Mouse (Mus musculus) embryonic facial prominence, embryonic 12.5 days (tissue): ENCODE data around the gene Fermt2. TPM values are rescaled to one million over a fixed set of nuclear protein-coding genes. Genes with fewer than 3 reads are reported as not detected.
A peak's percentile ranks its signal among the peaks of the same experiment; 100 is the strongest.
"Not testable (repeated sequence)": the region's sequence is repeated elsewhere in the genome, so short reads cannot be mapped to it uniquely, and the experiment has no call there.

Experiments
- ATAC-seq: fragments of 200-750 bp; cut with Nextera tagmentation; 2 replicates; pipeline ENCODE4 v1.8.0; 2017; ENCODE audit not compliant: insufficient number of reproducible peaks, insufficient read depth, low FRiP score, low TSS enrichment
- H3K27ac ChIP-seq: fragments of 300-500 bp; sonication (generic); 2 replicates; pipeline ENCODE4 v1.5.1; 2016; ENCODE audit warnings: mild to moderate bottlenecking
- H3K27me3 ChIP-seq: fragments of 300-500 bp; sonication (generic); 2 replicates; pipeline ENCODE4 v1.6.1; 2016; ENCODE audit warnings: mild to moderate bottlenecking, moderate library complexity
- H3K36me3 ChIP-seq: fragments of 300-500 bp; sonication (generic); 2 replicates; pipeline ENCODE4 v1.6.1; 2016; ENCODE audit warnings: mild to moderate bottlenecking
- H3K4me1 ChIP-seq: fragments of 300-500 bp; sonication (generic); 2 replicates; pipeline ENCODE4 v1.6.1; 2016
- H3K4me2 ChIP-seq: fragments of 300-500 bp; sonication (generic); replicated peaks from 2 replicates; pipeline ENCODE4 v1.6.1; 2016; ENCODE audit warnings: mild to moderate bottlenecking, moderate library complexity
- H3K4me3 ChIP-seq: fragments of 300-500 bp; sonication (generic); 2 replicates; pipeline ENCODE4 v1.5.1; 2016; ENCODE audit warnings: mild to moderate bottlenecking
- H3K9ac ChIP-seq: fragments of 300-500 bp; sonication (generic); 2 replicates; pipeline ENCODE4 v1.6.1; 2016; ENCODE audit warnings: mild to moderate bottlenecking, moderate library complexity
- H3K9me3 ChIP-seq: fragments of 300-500 bp; sonication (generic); 2 replicates; pipeline ENCODE4 v1.6.1; 2016; ENCODE audit warnings: mild to moderate bottlenecking, moderate library complexity
- WGBS: fragments of 180-500 bp; shearing (Covaris S2); methylation state at CpG from one replicate; pipeline ENCODE4 v1.1.7; 2016; 5-methylcytosine and 5-hydroxymethylcytosine counted together
- polyA plus RNA-seq: library from polyadenylated mRNA; unstranded; fragments of >200 nt; fragmentation: Nextera tagmentation; extraction: Ambion mirVana; gene quantifications from 2 replicates; pipeline ENCODE4 v1.2.1, GENCODE M21; 2016

Fermt2 gene
- polyA plus RNA-seq, 1 experiment from 2014 or later, result 111 TPM

- 0 out of 2 replicates have a peak, but pooled peaks have one; percentile 64 for ATAC-seq
- 0 out of 2 replicates have a peak, but pooled peaks cover 12% of the 10 kb centered on the region for H3K36me3 ChIP-seq
- 21% methylated on average over 6 of the region's 6 CpGs for WGBS
These were observed 22.9 kb downstream of the Fermt2 start for GRCm38 (mm10) chr14:45507032-45507431.

GRCm38 (mm10) chr14:45506165-45506564, 23.8 kb downstream of the Fermt2 start:
- peaks cover 28% of the 10 kb centered on the region for H3K4me1 ChIP-seq
- no peak for ATAC-seq

More at GRCm38 (mm10) chr14:45507032-45507431, 22.9 kb downstream of the Fermt2 start:
- Histone ChIP-seq H3K27me3 (no peaks in the 10 kb centered on the region), H3K4me2 (no peak overlapping the region), H3K4me3 (no peak overlapping the region), H3K9me3 (no peaks in the 10 kb centered on the region), H3K9ac (no peak overlapping the region), H3K27ac (peak overlapping the region; percentile 72; the same call in 1 of the 2 replicates), H3K4me1 (peaks cover 28% of the 10 kb centered on the region)

GRCm38 (mm10) chr14:45504422-45505113, 25.4 kb downstream of the Fermt2 start:
- Histone ChIP-seq H3K4me2 (no peak overlapping the region), H3K27ac (no peak overlapping the region), H3K9me3 (no peaks in the 10 kb centered on the region), H3K36me3 (0 out of 2 replicates have a peak, but pooled peaks cover 12% of the 10 kb centered on the region), H3K4me3 (no peak overlapping the region), H3K4me1 (peaks cover 22% of the 10 kb centered on the region), H3K27me3 (no peaks in the 10 kb centered on the region), H3K9ac (no peak overlapping the region)
- whole genome bisulfite sequencing, result 91% methylated on average over 10 of the region's 10 CpGs
- ATAC-seq, result no peak

More at GRCm38 (mm10) chr14:45506165-45506564, 23.8 kb downstream of the Fermt2 start:
- no peak overlapping the region for H3K27ac ChIP-seq
- no peaks in the 10 kb centered on the region for H3K27me3 ChIP-seq
- H3K4me3 ChIP-seq, result no peak overlapping the region
- no peaks in the 10 kb centered on the region for H3K9me3 ChIP-seq
- no peak overlapping the region for H3K9ac ChIP-seq
- H3K36me3 ChIP-seq, result 0 out of 2 replicates have a peak, but pooled peaks cover 12% of the 10 kb centered on the region
- H3K4me2 ChIP-seq, result no peak overlapping the region
- WGBS, result 82% methylated on average over 4 of the region's 4 CpGs

- Histone ChIP-seq H3K27ac (no peak overlapping the region), H3K4me2 (no peak overlapping the region), H3K9ac (no peak overlapping the region), H3K4me3 (no peak overlapping the region), H3K27me3 (no peaks in the 10 kb centered on the region), H3K36me3 (0 out of 2 replicates have a peak, but pooled peaks cover 17% of the 10 kb centered on the region), H3K4me1 (peaks cover 22% of the 10 kb centered on the region), H3K9me3 (no peaks in the 10 kb centered on the region)
- 79% methylated on average over 3 of the region's 3 CpGs for WGBS
- no peak for ATAC-seq
These were observed 26.0 kb downstream of the Fermt2 start for GRCm38 (mm10) chr14:45503934-45504333.

- no peak for ATAC-seq
- 84% methylated on average over 11 of the region's 11 CpGs for WGBS
These were observed 29.9 kb downstream of the Fermt2 start for GRCm38 (mm10) chr14:45500052-45500451.

GRCm38 (mm10) chr14:45497116-45497515, 32.8 kb downstream of the Fermt2 start:
- Histone ChIP-seq H3K27me3 (no peaks in the 10 kb centered on the region), H3K4me1 (no peaks in the 10 kb centered on the region), H3K4me2 (no peak overlapping the region), H3K27ac (no peak overlapping the region), H3K9me3 (no peaks in the 10 kb centered on the region), H3K4me3 (no peak overlapping the region), H3K9ac (no peak overlapping the region), H3K36me3 (peaks cover 20% of the 10 kb centered on the region; the same call in 1 of the 2 replicates)
- 78% methylated on average over 3 of the region's 3 CpGs for WGBS
- no peak for ATAC-seq

More at GRCm38 (mm10) chr14:45500052-45500451, 29.9 kb downstream of the Fermt2 start:
- H3K9me3 ChIP-seq, result no peaks in the 10 kb centered on the region
- H3K36me3 ChIP-seq, result peaks cover 23% of the 10 kb centered on the region; the same call in 1 of the 2 replicates
- no peak overlapping the region for H3K27ac ChIP-seq
- no peak overlapping the region for H3K9ac ChIP-seq
- H3K4me2 ChIP-seq, result no peak overlapping the region
- no peaks in the 10 kb centered on the region for H3K27me3 ChIP-seq
- no peaks in the 10 kb centered on the region for H3K4me1 ChIP-seq
- H3K4me3 ChIP-seq, result no peak overlapping the region

- WGBS, result 95% methylated on average over 14 of the region's 14 CpGs
- H3K4me2 ChIP-seq, H3K4me1 ChIP-seq, H3K4me3 ChIP-seq, ATAC-seq, H3K9ac ChIP-seq, H3K27me3 ChIP-seq, H3K9me3 ChIP-seq, H3K27ac ChIP-seq: not testable (repeated sequence)
- peaks cover 20% of the 10 kb centered on the region; the same call in 1 of the 2 replicates for H3K36me3 ChIP-seq
These were observed 34.1 kb downstream of the Fermt2 start for GRCm38 (mm10) chr14:45495810-45496209.

- peaks cover 16% of the 10 kb centered on the region; the same call in 1 of the 2 replicates for H3K36me3 ChIP-seq
- no peak for ATAC-seq
- H3K4me2 ChIP-seq, result no peak overlapping the region
- H3K4me1 ChIP-seq, result no peaks in the 10 kb centered on the region
- no peak overlapping the region for H3K4me3 ChIP-seq
- 96% methylated on average over 4 of the region's 4 CpGs for WGBS
- H3K27me3 ChIP-seq, result no peaks in the 10 kb centered on the region
- no peak overlapping the region for H3K9ac ChIP-seq
- H3K9me3 ChIP-seq, result no peaks in the 10 kb centered on the region
- no peak overlapping the region for H3K27ac ChIP-seq
These were observed 36.0 kb downstream of the Fermt2 start for GRCm38 (mm10) chr14:45493891-45494290.

GRCm38 (mm10) chr14:45492668-45493067, 37.2 kb downstream of the Fermt2 start:
- H3K4me3 ChIP-seq, result no peak overlapping the region
- H3K9ac ChIP-seq, result no peak overlapping the region
- no peaks in the 10 kb centered on the region for H3K9me3 ChIP-seq
- ATAC-seq, result no peak
- 95% methylated on average over 4 of the region's 4 CpGs for WGBS
- no peaks in the 10 kb centered on the region for H3K27me3 ChIP-seq
- H3K36me3 ChIP-seq, result peaks cover 8% of the 10 kb centered on the region; the same call in 1 of the 2 replicates
- no peaks in the 10 kb centered on the region for H3K4me1 ChIP-seq
- H3K4me2 ChIP-seq, result no peak overlapping the region
- no peak overlapping the region for H3K27ac ChIP-seq

GRCm38 (mm10) chr14:45492038-45492437, 37.9 kb downstream of the Fermt2 start:
- no peak for ATAC-seq
- H3K27me3 ChIP-seq, result no peaks in the 10 kb centered on the region
- no peak overlapping the region for H3K4me2 ChIP-seq
- H3K4me1 ChIP-seq, result no peaks in the 10 kb centered on the region
- no peaks in the 10 kb centered on the region for H3K9me3 ChIP-seq
- H3K9ac ChIP-seq, result no peak overlapping the region
- WGBS, result 75% methylated on average over 4 of the region's 4 CpGs
- H3K27ac ChIP-seq, result no peak overlapping the region
- peaks cover 8% of the 10 kb centered on the region; the same call in 1 of the 2 replicates for H3K36me3 ChIP-seq
- no peak overlapping the region for H3K4me3 ChIP-seq

GRCm38 (mm10) chr14:45487201-45487600, 42.7 kb downstream of the Fermt2 start:
- not testable (repeated sequence) for H3K4me3 ChIP-seq, ATAC-seq, H3K4me2 ChIP-seq, H3K36me3 ChIP-seq, H3K4me1 ChIP-seq, H3K27me3 ChIP-seq, H3K9ac ChIP-seq, H3K9me3 ChIP-seq, H3K27ac ChIP-seq
- WGBS, result 94% methylated on average over 2 of the region's 2 CpGs

- not testable (repeated sequence) for H3K9ac ChIP-seq, H3K27me3 ChIP-seq, ATAC-seq, H3K4me2 ChIP-seq, H3K27ac ChIP-seq, H3K4me3 ChIP-seq, H3K9me3 ChIP-seq, H3K4me1 ChIP-seq
- peaks cover 24% of the 10 kb centered on the region for H3K36me3 ChIP-seq
- 91% methylated on average over 11 of the region's 11 CpGs for WGBS
These were observed 46.6 kb downstream of the Fermt2 start for GRCm38 (mm10) chr14:45483361-45483760.
